Mouse (Mus musculus) neural tube, embryonic 14.5 days (tissue): Measurements from ENCODE around the gene Sspn. TPM values are rescaled to one million over a fixed set of nuclear protein-coding genes. Genes with fewer than 3 reads are reported as not detected.

Source experiments
- ATAC-seq: fragments of 200-750 bp; cut with Nextera tagmentation; 2 replicates; pipeline ENCODE4 v1.8.0; 2017; ENCODE audit warnings: low read depth, mild to moderate bottlenecking, moderate TSS enrichment, moderate library complexity
- H3K27ac ChIP-seq: fragments of 300-500 bp; sonication (generic); 2 replicates; pipeline ENCODE4 v1.5.1; 2014; ENCODE audit warnings: low read depth, mild to moderate bottlenecking, control low read depth, low read length, moderate library complexity, mixed read lengths
- H3K27me3 ChIP-seq: fragments of 300-500 bp; sonication (generic); 2 replicates; pipeline ENCODE4 v1.6.1; 2014; ENCODE audit warnings: low read length; ENCODE audit not compliant: control insufficient read depth, insufficient read depth
- H3K36me3 ChIP-seq: fragments of 300-500 bp; sonication (generic); 2 replicates; pipeline ENCODE4 v1.6.1; 2014; ENCODE audit warnings: low read length, mixed read lengths; ENCODE audit not compliant: control insufficient read depth, insufficient read depth
- H3K4me1 ChIP-seq: fragments of 300-500 bp; sonication (generic); 2 replicates; pipeline ENCODE4 v1.6.1; 2014; ENCODE audit warnings: low read length; ENCODE audit not compliant: control insufficient read depth, insufficient read depth
- H3K4me2 ChIP-seq: fragments of 300-500 bp; sonication (generic); 2 replicates; pipeline ENCODE4 v1.6.1; 2014; ENCODE audit warnings: mild to moderate bottlenecking, low read depth, low read length, control low read depth
- H3K4me3 ChIP-seq: fragments of 300-500 bp; sonication (generic); 2 replicates; pipeline ENCODE4 v1.5.1; 2014; ENCODE audit warnings: low read depth, low read length, control low read depth, mixed read lengths
- H3K9ac ChIP-seq: fragments of 300-500 bp; sonication (generic); replicated peaks from 2 replicates; pipeline ENCODE4 v1.6.1; 2014; ENCODE audit warnings: low read depth, mild to moderate bottlenecking, control low read depth, low read length, mixed read lengths
- H3K9me3 ChIP-seq: fragments of 300-500 bp; sonication (generic); 2 replicates; pipeline ENCODE4 v1.6.1; 2016; ENCODE audit warnings: low read length; ENCODE audit not compliant: control insufficient read depth
- WGBS: fragments of 180-500 bp; shearing (Covaris S2); extraction: QIAGEN DNeasy Blood & Tissue Kit; methylation state at CpG from one replicate; pipeline ENCODE4 v1.1.7; 2014; 5-methylcytosine and 5-hydroxymethylcytosine counted together
- polyA plus RNA-seq: library from polyadenylated mRNA; unstranded; fragments of >200 nt; fragmentation: Nextera tagmentation; extraction: Ambion mirVana; gene quantifications from 2 replicates; pipeline ENCODE4 v1.2.1, GENCODE M21; 2014

Sspn gene
- polyA plus RNA-seq, 1 experiment from 2014 or later: 2.9 TPM

GRCm38 (mm10) chr6:145977344-145977743, 45.9 kb downstream of the Sspn start:
- WGBS: 85% methylated on average over 3 of the region's 3 CpGs
- no peak overlapping the region for H3K4me3 ChIP-seq
- no peaks in the 10 kb centered on the region for H3K4me1 ChIP-seq
- no peaks in the 10 kb centered on the region for H3K27me3 ChIP-seq
- no peaks in the 10 kb centered on the region for H3K36me3 ChIP-seq
- no peaks in the 10 kb centered on the region for H3K9me3 ChIP-seq
- no peak for ATAC-seq
- no peak overlapping the region for H3K9ac ChIP-seq
- H3K4me2 ChIP-seq: no peak overlapping the region
- no peak overlapping the region for H3K27ac ChIP-seq

GRCm38 (mm10) chr6:145977771-145978450, 46.5 kb downstream of the Sspn start:
- no peak overlapping the region for H3K4me3 ChIP-seq
- no peak overlapping the region for H3K27ac ChIP-seq
- no peak for ATAC-seq
- no peaks in the 10 kb centered on the region for H3K36me3 ChIP-seq
- H3K9me3 ChIP-seq: no peaks in the 10 kb centered on the region
- H3K27me3 ChIP-seq: no peaks in the 10 kb centered on the region
- no peak overlapping the region for H3K9ac ChIP-seq
- H3K4me1 ChIP-seq: no peaks in the 10 kb centered on the region
- WGBS: 77% methylated on average over 8 of the region's 8 CpGs
- H3K4me2 ChIP-seq: no peak overlapping the region

DNA sequence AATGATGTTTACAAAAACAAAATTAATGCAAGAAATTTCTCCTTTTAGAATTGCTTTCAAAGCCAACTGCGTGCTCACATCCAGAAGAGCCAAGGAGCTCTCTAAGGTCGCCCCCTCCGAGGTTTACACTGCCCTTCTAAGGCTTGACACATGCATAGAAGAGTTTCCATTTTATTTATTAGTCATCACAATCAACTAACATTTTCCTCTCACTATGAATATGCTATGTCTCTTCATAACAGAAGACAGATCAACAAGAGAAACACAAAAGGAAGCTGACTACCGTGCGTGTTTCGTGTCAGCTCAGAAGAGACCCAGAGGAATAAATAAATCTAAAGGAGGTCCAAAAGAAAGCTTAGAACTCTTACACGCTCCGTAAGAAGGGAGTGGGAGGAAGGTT, 49.6 kb downstream of the Sspn start:
- H3K9ac ChIP-seq: no peak overlapping the region
- WGBS: 88% methylated on average over 8 of the region's 8 CpGs
- H3K36me3 ChIP-seq: no peaks in the 10 kb centered on the region
- H3K4me1 ChIP-seq: no peaks in the 10 kb centered on the region
- no peak overlapping the region for H3K4me3 ChIP-seq
- H3K9me3 ChIP-seq: no peaks in the 10 kb centered on the region
- no peak for ATAC-seq
- H3K4me2 ChIP-seq: no peak overlapping the region
- no peaks in the 10 kb centered on the region for H3K27me3 ChIP-seq
- H3K27ac ChIP-seq: no peak overlapping the region

GRCm38 (mm10) chr6:145982335-145982734, 50.9 kb downstream of the Sspn start:
- no peak overlapping the region for H3K4me2 ChIP-seq
- ATAC-seq: no peak
- no peak overlapping the region for H3K9ac ChIP-seq
- no peak overlapping the region for H3K4me3 ChIP-seq
- no peak overlapping the region for H3K27ac ChIP-seq
- H3K36me3 ChIP-seq: no peaks in the 10 kb centered on the region
- no peaks in the 10 kb centered on the region for H3K4me1 ChIP-seq
- H3K27me3 ChIP-seq: no peaks in the 10 kb centered on the region
- 95% methylated on average over 4 of the region's 4 CpGs for WGBS
- H3K9me3 ChIP-seq: no peaks in the 10 kb centered on the region

DNA sequence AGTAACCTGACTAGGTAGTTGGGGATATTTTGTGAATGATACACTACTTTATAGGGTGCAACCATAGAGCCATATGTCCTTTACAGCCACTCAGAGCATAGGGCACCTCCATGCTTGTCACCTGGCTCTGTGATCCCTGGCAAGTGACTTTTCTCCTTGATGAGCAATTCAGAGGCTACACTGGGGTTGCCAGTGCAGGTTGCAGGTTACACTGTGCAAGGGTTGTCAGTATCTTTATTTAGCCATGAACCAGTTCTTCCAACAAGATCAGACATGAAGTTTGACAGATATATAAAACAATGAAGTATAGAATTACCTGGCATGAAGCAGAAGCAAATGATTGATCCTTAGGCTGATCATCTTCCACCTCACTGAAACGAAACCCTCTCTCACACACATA, 59.1 kb downstream of the Sspn start:
- Histone ChIP-seq H3K4me2 (no peak overlapping the region), H3K4me1 (no peaks in the 10 kb centered on the region), H3K36me3 (no peaks in the 10 kb centered on the region), H3K27me3 (no peaks in the 10 kb centered on the region), H3K9me3 (no peaks in the 10 kb centered on the region), H3K27ac (no peak overlapping the region), H3K4me3 (no peak overlapping the region), H3K9ac (no peak overlapping the region)
- no peak for ATAC-seq
- WGBS: 88% methylated on average over 1 of the region's 1 CpGs

DNA sequence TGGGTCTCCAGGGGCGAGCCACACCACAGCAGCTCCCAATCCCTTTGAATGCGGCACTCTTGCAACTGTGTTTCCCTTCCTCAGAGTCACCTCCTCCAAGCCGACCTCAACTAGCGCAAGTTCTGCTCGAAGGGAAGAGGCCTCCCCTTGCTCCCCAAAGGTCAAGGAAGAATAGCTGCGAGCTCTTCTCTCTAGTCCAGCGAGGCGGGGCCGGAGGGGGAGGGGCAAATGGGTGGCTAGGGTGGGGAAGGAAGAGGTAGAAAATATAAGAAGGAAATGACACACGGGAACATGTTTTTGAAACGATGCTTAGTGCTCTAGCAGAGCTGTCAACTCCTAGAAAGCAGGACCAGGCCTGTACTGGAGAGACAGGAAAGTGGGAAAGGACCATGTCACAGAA, 61.1 kb downstream of the Sspn start:
- WGBS: 68% methylated on average over 11 of the region's 11 CpGs
- Histone ChIP-seq H3K4me1 (no peaks in the 10 kb centered on the region), H3K36me3 (no peaks in the 10 kb centered on the region), H3K4me3 (no peak overlapping the region), H3K9me3 (no peaks in the 10 kb centered on the region), H3K27ac (no peak overlapping the region), H3K27me3 (no peaks in the 10 kb centered on the region), H3K4me2 (no peak overlapping the region), H3K9ac (no peak overlapping the region)
- ATAC-seq: no peak

GRCm38 (mm10) chr6:145992985-145993384, 61.5 kb downstream of the Sspn start:
- Histone ChIP-seq H3K4me2 (no peak overlapping the region), H3K27me3 (no peaks in the 10 kb centered on the region), H3K9ac (no peak overlapping the region), H3K27ac (no peak overlapping the region), H3K9me3 (no peaks in the 10 kb centered on the region), H3K4me3 (no peak overlapping the region), H3K36me3 (no peaks in the 10 kb centered on the region), H3K4me1 (no peaks in the 10 kb centered on the region)
- no peak for ATAC-seq
- WGBS: 83% methylated on average over 10 of the region's 10 CpGs

DNA sequence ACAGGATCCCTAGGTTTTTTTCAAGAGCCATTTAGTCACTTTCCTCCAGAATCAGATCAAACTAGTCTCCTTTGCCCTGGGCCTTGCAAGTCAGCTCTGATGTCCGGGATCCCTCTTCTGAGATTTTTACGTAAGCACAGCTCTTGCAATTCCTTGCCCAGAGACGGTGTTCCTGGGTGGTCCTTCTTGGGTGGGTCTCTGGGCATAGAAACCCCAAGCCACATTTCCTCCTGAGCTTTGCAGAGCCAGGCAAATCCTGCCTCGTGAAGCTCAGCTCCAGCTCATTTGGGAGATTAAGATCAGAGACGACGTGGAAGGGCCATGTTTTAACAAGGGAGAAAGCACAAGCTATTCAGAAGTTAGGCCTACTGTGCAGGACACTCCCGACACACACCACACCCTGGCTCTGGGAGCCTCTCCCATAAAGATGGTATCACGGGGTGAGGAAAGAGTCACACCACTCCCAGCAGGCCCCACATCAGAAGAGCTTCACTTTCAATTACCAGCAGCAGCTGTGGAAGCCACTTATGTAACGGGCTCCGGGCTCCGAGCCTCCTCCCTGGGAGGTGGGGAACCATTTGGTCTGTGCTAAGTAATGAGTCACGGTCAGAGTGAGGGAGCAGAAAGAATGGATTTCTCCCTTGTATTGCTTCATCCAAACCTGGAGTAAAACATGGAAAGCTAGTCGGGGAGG, 67.0 kb downstream of the Sspn start:
- H3K4me1 ChIP-seq: no peaks in the 10 kb centered on the region
- H3K4me3 ChIP-seq: no peak overlapping the region
- no peaks in the 10 kb centered on the region for H3K27me3 ChIP-seq
- H3K9ac ChIP-seq: no peak overlapping the region
- H3K36me3 ChIP-seq: no peaks in the 10 kb centered on the region
- WGBS: 39% methylated on average over 13 of the region's 13 CpGs
- H3K4me2 ChIP-seq: no peak overlapping the region
- ATAC-seq: no peak
- H3K9me3 ChIP-seq: no peaks in the 10 kb centered on the region
- no peak overlapping the region for H3K27ac ChIP-seq

DNA sequence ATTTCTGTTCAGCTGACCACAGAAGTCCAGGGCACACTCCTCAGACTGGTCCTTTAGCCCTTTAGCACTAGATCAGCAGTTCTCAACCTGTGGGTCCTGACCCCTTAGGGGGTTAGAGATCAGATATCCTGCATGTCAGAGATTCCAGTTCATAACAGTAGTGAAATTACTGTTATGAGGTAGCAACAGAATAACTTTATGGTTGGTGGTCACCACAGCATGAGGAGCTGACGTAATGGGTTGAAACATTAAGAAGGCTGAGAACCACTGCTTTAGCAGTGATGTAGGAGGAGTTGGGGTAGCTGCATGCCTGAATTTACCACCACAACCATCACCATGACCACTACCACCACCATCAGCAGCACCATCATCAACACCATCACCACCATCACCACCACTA, 69.3 kb downstream of the Sspn start:
- no peak overlapping the region for H3K4me3 ChIP-seq
- H3K4me2 ChIP-seq: no peak overlapping the region
- no peaks in the 10 kb centered on the region for H3K4me1 ChIP-seq
- 88% methylated on average over 1 of the region's 1 CpGs for WGBS
- H3K9ac ChIP-seq: no peak overlapping the region
- H3K36me3 ChIP-seq: no peaks in the 10 kb centered on the region
- H3K27ac ChIP-seq: no peak overlapping the region
- no peak for ATAC-seq
- no peaks in the 10 kb centered on the region for H3K27me3 ChIP-seq
- no peaks in the 10 kb centered on the region for H3K9me3 ChIP-seq
